Mouse (Mus musculus): ENCODE data around the gene Fam118b. TPM values are rescaled to one million over a fixed set of nuclear protein-coding genes. Genes with fewer than 3 reads are reported as not detected.
A peak's percentile ranks its signal among the peaks of the same experiment; 100 is the strongest.

Fam118b gene
- polyA plus RNA-seq, 1 experiment from 2014 or later, result 37.6 TPM

- peaks cover 8% of the 10 kb centered on the region for H3K27me3 ChIP-seq
- no peak overlapping the region for H3K4me2 ChIP-seq
- H3K4me1 ChIP-seq, result no peaks in the 10 kb centered on the region; the same call in 1 of the 2 replicates
- no peaks in the 10 kb centered on the region for H3K9me3 ChIP-seq (replicated peaks)
- no peak overlapping the region for H3K9ac ChIP-seq
- ATAC-seq (replicated peaks; ENCODE audit: low FRiP score), result peak; percentile 67; the same call in 1 of the 2 replicates
- H3K27ac ChIP-seq, result no peak overlapping the region
- H3K36me3 ChIP-seq, result no peaks in the 10 kb centered on the region
- 25% methylated on average over 7 of the region's 7 CpGs for WGBS
- H3K4me3 ChIP-seq (replicated peaks), result no peak overlapping the region
These were observed 22.4 kb upstream of the Fam118b start for GRCm38 (mm10) chr9:35289992-35290391.

DNA sequence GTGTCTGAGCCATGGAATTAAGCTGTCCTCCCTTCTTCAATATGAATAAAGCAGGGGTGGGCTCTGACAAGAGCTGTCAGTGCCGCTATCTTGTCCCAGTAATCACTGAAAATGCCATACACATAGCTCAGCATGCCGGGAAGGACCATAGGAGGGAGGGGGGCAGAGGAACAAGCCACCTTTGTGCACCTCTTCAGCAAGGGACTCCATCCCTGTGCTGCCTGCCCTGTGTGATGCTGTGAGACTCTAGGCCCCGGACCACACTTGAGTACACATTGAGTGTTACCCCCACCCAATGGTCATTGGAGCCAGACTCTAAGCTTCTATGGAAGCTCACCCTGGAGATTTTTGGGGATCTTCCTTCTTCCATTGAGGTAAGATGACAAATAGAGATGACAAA is 18.7 kb upstream of the Fam118b start:
- Histone ChIP-seq H3K36me3 (no peaks in the 10 kb centered on the region), H3K9ac (no peak overlapping the region), H3K4me3 (replicated peaks) (no peak overlapping the region), H3K27me3 (peaks cover 8% of the 10 kb centered on the region), H3K9me3 (replicated peaks) (no peaks in the 10 kb centered on the region), H3K27ac (no peak overlapping the region), H3K4me2 (no peak overlapping the region), H3K4me1 (peaks cover 13% of the 10 kb centered on the region)
- ATAC-seq (replicated peaks; ENCODE audit: low FRiP score), result no peak
- 92% methylated on average over 3 of the region's 3 CpGs for WGBS

- H3K4me2 ChIP-seq, result no peak overlapping the region
These were observed 16.7 kb upstream of the Fam118b start for GRCm38 (mm10) chr9:35284351-35284750.

DNA sequence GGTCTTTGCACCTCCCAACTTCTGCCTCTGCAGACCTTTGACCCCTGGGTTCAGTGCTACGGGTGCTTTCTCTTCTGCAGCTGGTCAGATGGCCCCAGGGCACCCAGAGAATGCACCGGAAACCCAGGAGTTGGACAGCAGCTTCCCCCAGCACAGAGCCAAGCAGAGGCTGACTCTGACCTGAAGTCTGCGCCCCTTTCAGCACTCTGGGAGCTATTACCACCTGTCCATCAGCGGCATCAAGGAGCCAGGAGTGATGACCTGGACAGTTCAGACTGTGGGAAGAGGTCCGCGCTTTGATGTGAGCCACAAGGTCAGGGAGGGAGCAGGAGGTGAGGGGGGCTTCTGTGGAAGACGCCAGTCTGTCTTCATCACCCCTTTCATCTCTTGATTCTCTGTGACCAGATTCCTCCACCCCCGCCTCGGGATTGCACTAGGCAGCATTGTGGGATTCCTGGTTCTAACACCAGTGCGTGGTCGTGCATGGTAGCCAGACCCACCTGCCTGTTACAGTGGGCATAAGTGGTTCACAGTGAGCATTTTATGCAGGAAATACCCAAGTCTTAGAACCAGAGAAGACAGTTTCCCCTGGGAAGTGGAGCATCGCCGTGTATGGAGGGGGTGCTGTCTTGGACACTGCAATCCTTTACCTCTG is 15.9 kb upstream of the Fam118b start:
- Histone ChIP-seq H3K27ac (no peak overlapping the region), H3K4me3 (replicated peaks) (no peak overlapping the region), H3K36me3 (0 out of 2 replicates have a peak, but pooled peaks cover 6% of the 10 kb centered on the region), H3K9me3 (replicated peaks) (no peaks in the 10 kb centered on the region), H3K27me3 (peaks cover 8% of the 10 kb centered on the region), H3K4me2 (no peak overlapping the region), H3K9ac (no peak overlapping the region), H3K4me1 (peaks cover 13% of the 10 kb centered on the region)
- peak; percentile 61 for ATAC-seq (replicated peaks; ENCODE audit: low FRiP score)
- 55% methylated on average over 13 of the region's 13 CpGs for WGBS

More at GRCm38 (mm10) chr9:35284351-35284750, 16.7 kb upstream of the Fam118b start:
- Histone ChIP-seq H3K9ac (no peak overlapping the region), H3K27ac (no peak overlapping the region), H3K27me3 (peaks cover 8% of the 10 kb centered on the region), H3K4me3 (replicated peaks) (no peak overlapping the region), H3K4me1 (peaks cover 13% of the 10 kb centered on the region), H3K9me3 (replicated peaks) (no peaks in the 10 kb centered on the region), H3K36me3 (no peaks in the 10 kb centered on the region)
- WGBS, result 88% methylated on average over 4 of the region's 4 CpGs
- ATAC-seq (replicated peaks; ENCODE audit: low FRiP score), result no peak

DNA sequence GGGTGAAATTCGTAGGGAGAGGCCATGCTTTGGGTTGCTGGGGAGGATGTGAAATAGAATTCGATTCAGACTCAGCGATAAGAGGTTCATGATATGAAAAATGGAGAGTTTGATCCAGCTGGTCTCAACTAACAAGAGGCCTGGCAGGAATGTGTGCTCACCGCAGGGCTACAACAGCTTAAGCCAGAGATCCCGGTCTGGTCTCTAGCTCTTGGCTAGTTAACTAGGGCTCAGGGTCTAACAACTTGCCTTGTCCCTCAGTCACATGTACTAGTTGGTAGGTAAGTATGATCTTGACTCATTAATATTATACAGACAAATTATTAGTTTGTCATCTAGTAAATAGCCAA is 15.2 kb upstream of the Fam118b start:
- Histone ChIP-seq H3K9ac (no peak overlapping the region), H3K27ac (no peak overlapping the region), H3K9me3 (replicated peaks) (no peaks in the 10 kb centered on the region), H3K4me3 (replicated peaks) (no peak overlapping the region), H3K27me3 (peaks cover under 1% of the 10 kb centered on the region), H3K36me3 (peaks cover 11% of the 10 kb centered on the region), H3K4me1 (peaks cover 13% of the 10 kb centered on the region), H3K4me2 (no peak overlapping the region)
- peak; percentile 47 for ATAC-seq (replicated peaks; ENCODE audit: low FRiP score)
- WGBS, result 51% methylated on average over 5 of the region's 5 CpGs

- no peaks in the 10 kb centered on the region; the same call in 1 of the 2 replicates for H3K27me3 ChIP-seq
- H3K9me3 ChIP-seq (replicated peaks), result no peaks in the 10 kb centered on the region
- WGBS, result 12% methylated on average over 5 of the region's 5 CpGs
- no peak overlapping the region for H3K27ac ChIP-seq
- peaks cover 17% of the 10 kb centered on the region for H3K36me3 ChIP-seq
- no peak overlapping the region for H3K9ac ChIP-seq
- no peak overlapping the region for H3K4me2 ChIP-seq
- H3K4me1 ChIP-seq, result peaks cover 13% of the 10 kb centered on the region
- no peak overlapping the region for H3K4me3 ChIP-seq (replicated peaks)
- ATAC-seq (replicated peaks; ENCODE audit: low FRiP score), result peak; percentile 73
These were observed 14.6 kb upstream of the Fam118b start for GRCm38 (mm10) chr9:35282006-35282850.

DNA sequence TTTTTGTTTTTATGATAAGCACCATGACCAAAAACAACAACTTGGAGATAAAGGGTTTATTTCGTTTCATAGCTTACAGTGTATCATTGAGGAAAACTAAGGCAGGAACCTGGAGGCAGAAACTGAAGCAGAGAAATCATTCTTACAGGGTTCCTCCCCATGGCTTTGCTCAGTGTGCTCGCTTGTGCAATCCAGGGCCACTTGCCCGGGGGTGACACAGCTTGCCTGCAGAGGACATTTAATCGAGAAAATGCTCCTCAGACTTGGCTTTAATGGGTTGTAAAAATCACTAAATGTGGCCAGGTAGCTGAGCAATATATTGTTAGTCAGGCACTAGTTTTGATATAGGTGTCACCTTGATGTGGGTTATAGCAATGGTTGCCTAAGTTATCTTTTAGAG is 10.8 kb upstream of the Fam118b start:
- ATAC-seq (replicated peaks; ENCODE audit: low FRiP score), result no peak

DNA sequence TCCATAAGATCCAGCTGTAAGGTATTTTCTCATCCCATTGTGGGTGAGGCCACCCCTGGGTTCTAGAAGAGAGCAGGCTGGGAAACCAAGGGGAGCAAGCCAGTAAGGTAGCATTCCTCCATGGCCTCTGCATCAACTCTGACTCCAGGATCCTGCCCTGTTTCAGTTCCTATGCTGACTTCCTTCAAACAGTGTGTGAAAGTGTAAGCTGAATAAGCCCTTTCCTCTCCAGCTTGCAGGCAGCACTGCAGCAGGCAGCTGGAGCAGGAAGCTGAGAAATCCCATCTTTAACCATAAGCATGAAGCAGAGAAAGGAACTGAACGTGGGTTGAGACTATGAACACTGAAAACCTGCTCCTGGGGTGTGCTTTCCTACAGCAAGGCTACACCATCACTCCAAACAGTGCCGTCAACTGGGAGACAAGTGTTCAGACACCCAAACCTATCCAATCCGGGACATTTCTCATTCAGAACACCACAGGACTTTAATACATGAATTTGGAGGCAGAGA is 10.3 kb upstream of the Fam118b start:
- H3K4me1 ChIP-seq, result 0 out of 2 replicates have a peak, but pooled peaks cover 4% of the 10 kb centered on the region
- H3K4me3 ChIP-seq (replicated peaks), result no peak overlapping the region
- no peak for ATAC-seq (replicated peaks; ENCODE audit: low FRiP score)
- no peaks in the 10 kb centered on the region for H3K27me3 ChIP-seq
- H3K36me3 ChIP-seq, result peaks cover 57% of the 10 kb centered on the region
- no peak overlapping the region for H3K9ac ChIP-seq
- H3K4me2 ChIP-seq, result no peak overlapping the region
- no peak overlapping the region for H3K27ac ChIP-seq
- 84% methylated on average over 3 of the region's 3 CpGs for WGBS
- no peaks in the 10 kb centered on the region for H3K9me3 ChIP-seq (replicated peaks)

More for the DNA sequence above, 10.8 kb upstream of the Fam118b start:
- Histone ChIP-seq H3K9ac (no peak overlapping the region), H3K4me1 (peaks cover 8% of the 10 kb centered on the region), H3K4me3 (replicated peaks) (no peak overlapping the region), H3K27ac (no peak overlapping the region), H3K27me3 (no peaks in the 10 kb centered on the region), H3K9me3 (replicated peaks) (no peaks in the 10 kb centered on the region), H3K36me3 (peaks cover 52% of the 10 kb centered on the region), H3K4me2 (no peak overlapping the region)
- 84% methylated on average over 4 of the region's 4 CpGs for WGBS

DNA sequence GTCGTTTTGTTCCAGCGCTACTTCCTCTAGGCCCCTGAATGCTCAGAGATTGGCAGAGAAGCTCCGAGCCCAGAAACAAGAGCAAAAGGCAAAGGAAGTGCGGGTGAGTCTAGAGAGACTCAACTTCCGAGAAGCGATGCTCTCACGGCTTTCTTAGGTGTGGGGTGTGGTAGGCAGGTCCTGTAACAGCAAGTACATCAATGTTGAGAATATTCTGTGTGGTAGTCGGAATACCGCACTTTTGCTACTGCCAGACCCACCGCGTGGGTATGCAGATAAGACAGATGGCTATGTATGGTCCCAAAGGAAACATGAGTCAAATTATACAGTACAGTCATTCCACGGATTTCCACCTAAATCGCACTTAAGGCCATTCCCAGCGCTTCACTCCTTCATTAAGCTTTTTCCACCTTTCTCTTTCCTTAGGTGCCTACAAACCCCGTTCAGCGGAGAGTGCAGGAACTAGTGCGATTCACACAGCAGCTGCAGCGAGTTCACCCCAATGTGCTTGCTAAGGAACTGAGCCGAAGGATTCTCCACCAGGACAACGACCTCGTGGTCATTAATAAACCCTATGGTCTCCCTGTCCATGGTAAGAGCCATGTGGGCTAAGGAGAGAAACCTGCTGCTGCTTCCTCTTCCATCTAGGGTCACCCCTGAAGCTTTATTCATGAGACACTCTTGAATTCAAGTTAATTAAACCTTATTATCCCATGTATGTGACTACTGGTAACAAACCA is 541 bp upstream of the Fam118b start:
- ATAC-seq (replicated peaks; ENCODE audit: low FRiP score), result peak; percentile 50

GRCm38 (mm10) chr9:35264509-35264908 is 3.1 kb downstream of the Fam118b start:
- Histone ChIP-seq H3K27ac (no peak overlapping the region), H3K4me2 (no peak overlapping the region), H3K9ac (no peak overlapping the region), H3K27me3 (no peaks in the 10 kb centered on the region), H3K4me1 (peaks cover 16% of the 10 kb centered on the region), H3K9me3 (replicated peaks) (no peaks in the 10 kb centered on the region), H3K4me3 (replicated peaks) (no peak overlapping the region), H3K36me3 (0 out of 2 replicates have a peak, but pooled peaks cover 2% of the 10 kb centered on the region)
- WGBS, result 62% methylated on average over 3 of the region's 3 CpGs
- ATAC-seq (replicated peaks; ENCODE audit: low FRiP score), result no peak

More for the DNA sequence above, 541 bp upstream of the Fam118b start:
- 1% methylated on average over 21 of the region's 21 CpGs for WGBS
- Histone ChIP-seq H3K36me3 (peaks cover 32% of the 10 kb centered on the region), H3K9ac (peak overlapping the region; percentile 64), H3K9me3 (replicated peaks) (no peaks in the 10 kb centered on the region), H3K4me3 (replicated peaks) (peak overlapping the region; percentile 85), H3K27ac (peak overlapping the region; percentile 56; the same call in 1 of the 2 replicates), H3K4me2 (peak overlapping the region; percentile 89), H3K27me3 (no peaks in the 10 kb centered on the region), H3K4me1 (peaks cover 16% of the 10 kb centered on the region)

GRCm38 (mm10) chr9:35263431-35263830 is 4.2 kb downstream of the Fam118b start:
- ATAC-seq (replicated peaks; ENCODE audit: low FRiP score), result no peak
- no peaks in the 10 kb centered on the region for H3K27me3 ChIP-seq
- H3K27ac ChIP-seq, result no peak overlapping the region
- H3K4me1 ChIP-seq, result peaks cover 11% of the 10 kb centered on the region
- H3K36me3 ChIP-seq, result no peaks in the 10 kb centered on the region
- H3K4me2 ChIP-seq, result no peak overlapping the region
- H3K4me3 ChIP-seq (replicated peaks), result no peak overlapping the region
- 95% methylated on average over 2 of the region's 2 CpGs for WGBS
- H3K9ac ChIP-seq, result no peak overlapping the region
- no peaks in the 10 kb centered on the region for H3K9me3 ChIP-seq (replicated peaks)

Data from kidney, embryonic 15.5 days (tissue).